16 mouse cellular contexts compared by ENCODE assay signal in genomic region chr12:105500940-105501339, GRCm38 (mm10). TPM values are rescaled to one million over a fixed set of nuclear protein-coding genes. Genes with fewer than 3 reads are reported as not detected.
DNase-seq lines count a peak whose midpoint lies in the region; ATAC-seq and TF ChIP-seq lines count a peak whose summit lies in the region.
"Had no signal": no experiment of that assay in that cellular context is flagged by ENCODE, and none has a peak within 500 bp of the region (broad histone marks: within the 10 kb centered on the region; RNA-seq: fewer than 3 reads in every experiment).

No protein-coding gene starts in this region.

- ATAC-seq in hindbrain, postnatal 0 days, result peak; percentile 18; the same call in 1 of the 2 replicates
- ATAC-seq in hindbrain, embryonic 14.5 days (ENCODE audit: low FRiP score), result no peak
- peak; percentile 76 for ATAC-seq in kidney, embryonic 14.5 days (ENCODE audit: low FRiP score, low TSS enrichment)
- ATAC-seq in limb, embryonic 14.5 days (ENCODE audit: low FRiP score, low read depth), result no peak
- ATAC-seq in forebrain, embryonic 14.5 days, result no peak
- no peak for ATAC-seq in granulocyte monocyte progenitor cell, adult 5-6 weeks (replicated peaks; ENCODE audit: poor library complexity, severe bottlenecking)
- ATAC-seq: forebrain, embryonic 16.5 days; Patski had no signal

- no peak for TF ChIP-seq POLR2A in limb, embryonic 14.5 days (IDR thresholded peaks at IDR 0.05; ENCODE audit: borderline replicate concordance, extremely low read depth, insufficient read depth, insufficient read length)

- DNase-seq in hindbrain, postnatal 0 days (ENCODE audit: low spot score), result peak; percentile 34
- no peak for DNase-seq in hindbrain, embryonic 14.5 days (ENCODE audit: low spot score)
- peak; percentile 65 for DNase-seq in kidney, adult 11 months
- no peak for DNase-seq in limb, embryonic 14.5 days (ENCODE audit: low spot score)
- no peak for DNase-seq in forebrain, embryonic 14.5 days (ENCODE audit: low spot score)
- DNase-seq: cerebellum, adult 2 months; embryo, embryonic 11 days; gastrocnemius, postnatal 14 days; lung, embryonic 14.5 days; right cerebral cortex, postnatal 14 days had no signal

- H3K27me3 ChIP-seq in hindbrain, postnatal 0 days (ENCODE audit: insufficient read depth, low read length), result no peaks in the 10 kb centered on the region
- no peaks in the 10 kb centered on the region for H3K27me3 ChIP-seq in hindbrain, embryonic 14.5 days (ENCODE audit: control insufficient read depth, insufficient read depth, low read length)
- H3K27me3 ChIP-seq in kidney, embryonic 14.5 days (ENCODE audit: control insufficient read depth, insufficient read depth, low read length), result no peaks in the 10 kb centered on the region
- H3K27me3 ChIP-seq in limb, embryonic 14.5 days (ENCODE audit: control insufficient read depth, insufficient read depth, low read length), result no peaks in the 10 kb centered on the region
- H3K27me3 ChIP-seq in forebrain, embryonic 14.5 days (replicated peaks; ENCODE audit: control insufficient read depth, insufficient read depth, low read length), result no peaks in the 10 kb centered on the region
- H3K27me3 ChIP-seq: limb, embryonic 12.5 days had no signal

- TF ChIP-seq CTCF in hindbrain, postnatal 0 days (IDR thresholded peaks at IDR 0.05; ENCODE audit: low read depth), result no peak

- H3K9ac ChIP-seq in hindbrain, postnatal 0 days (replicated peaks; ENCODE audit: low read length), result no peak overlapping the region
- H3K9ac ChIP-seq in hindbrain, embryonic 14.5 days, result no peak overlapping the region
- no peak overlapping the region for H3K9ac ChIP-seq in kidney, embryonic 14.5 days (ENCODE audit: low read depth, low read length)
- no peak overlapping the region for H3K9ac ChIP-seq in limb, embryonic 14.5 days (ENCODE audit: low read depth, low read length, severe bottlenecking)
- no peak overlapping the region for H3K9ac ChIP-seq in forebrain, embryonic 14.5 days (ENCODE audit: low read length)
- H3K9ac ChIP-seq: limb, embryonic 12.5 days; lung, embryonic 14.5 days had no signal

- H3K36me3 ChIP-seq in hindbrain, postnatal 0 days (ENCODE audit: insufficient read depth, low read length), result no peaks in the 10 kb centered on the region
- no peaks in the 10 kb centered on the region for H3K36me3 ChIP-seq in hindbrain, embryonic 14.5 days (replicated peaks; ENCODE audit: control insufficient read depth, insufficient read depth)
- no peaks in the 10 kb centered on the region for H3K36me3 ChIP-seq in kidney, embryonic 14.5 days (ENCODE audit: control insufficient read depth, insufficient read depth, low read length)
- H3K36me3 ChIP-seq in limb, embryonic 14.5 days (ENCODE audit: control insufficient read depth, insufficient read depth, low read length), result no peaks in the 10 kb centered on the region
- H3K36me3 ChIP-seq in forebrain, embryonic 14.5 days (ENCODE audit: control insufficient read depth, insufficient read depth, low read length), result no peaks in the 10 kb centered on the region
- H3K36me3 ChIP-seq: limb, embryonic 12.5 days had no signal

- no peak overlapping the region for H3K27ac ChIP-seq in hindbrain, postnatal 0 days
- no peak overlapping the region for H3K27ac ChIP-seq in hindbrain, embryonic 14.5 days
- peak overlapping the region; percentile 69; the same call in 1 of the 2 replicates for H3K27ac ChIP-seq in kidney, embryonic 14.5 days (ENCODE audit: low read depth, low read length)
- peak overlapping the region; percentile 52; the same call in 1 of the 2 replicates for H3K27ac ChIP-seq in limb, embryonic 14.5 days (replicated peaks; ENCODE audit: low read depth, low read length)
- H3K27ac ChIP-seq in forebrain, embryonic 14.5 days (ENCODE audit: low read depth, low read length), result no peak overlapping the region
- H3K27ac ChIP-seq: limb, embryonic 12.5 days had no signal

- H3K4me1 ChIP-seq in hindbrain, postnatal 0 days (ENCODE audit: insufficient read depth, low read length), result peaks cover 6% of the 10 kb centered on the region; the same call in 1 of the 2 replicates
- no peaks in the 10 kb centered on the region; the same call in 1 of the 2 replicates for H3K4me1 ChIP-seq in hindbrain, embryonic 14.5 days (replicated peaks; ENCODE audit: control insufficient read depth, insufficient read depth, low read length)
- peaks cover 9% of the 10 kb centered on the region for H3K4me1 ChIP-seq in kidney, embryonic 14.5 days (ENCODE audit: control insufficient read depth, insufficient read depth, low read length)
- peaks cover 6% of the 10 kb centered on the region; the same call in 1 of the 2 replicates for H3K4me1 ChIP-seq in limb, embryonic 14.5 days (ENCODE audit: control insufficient read depth, insufficient read depth, low read length)
- no peaks in the 10 kb centered on the region for H3K4me1 ChIP-seq in forebrain, embryonic 14.5 days (ENCODE audit: control insufficient read depth, insufficient read depth, low read length)

- H3K9me3 ChIP-seq in hindbrain, postnatal 0 days (ENCODE audit: low read length), result no peaks in the 10 kb centered on the region
- no peaks in the 10 kb centered on the region for H3K9me3 ChIP-seq in hindbrain, embryonic 14.5 days (ENCODE audit: control insufficient read depth, low read length)
- no peaks in the 10 kb centered on the region for H3K9me3 ChIP-seq in kidney, embryonic 14.5 days (ENCODE audit: control insufficient read depth, low read length)
- H3K9me3 ChIP-seq in limb, embryonic 14.5 days (ENCODE audit: control insufficient read depth, low read length), result no peaks in the 10 kb centered on the region
- no peaks in the 10 kb centered on the region for H3K9me3 ChIP-seq in forebrain, embryonic 14.5 days (replicated peaks; ENCODE audit: control insufficient read depth, low read length)
- H3K9me3 ChIP-seq: limb, embryonic 12.5 days had no signal

- no peak overlapping the region for H3K4me3 ChIP-seq in hindbrain, postnatal 0 days (ENCODE audit: low read length)
- H3K4me3 ChIP-seq in hindbrain, embryonic 14.5 days (replicated peaks; ENCODE audit: low read length), result no peak overlapping the region
- no peak overlapping the region for H3K4me3 ChIP-seq in kidney, embryonic 14.5 days (ENCODE audit: low read length)
- H3K4me3 ChIP-seq in limb, embryonic 14.5 days (replicated peaks; ENCODE audit: low read length), result no peak overlapping the region
- H3K4me3 ChIP-seq in forebrain, embryonic 14.5 days (ENCODE audit: low read depth, low read length), result no peak overlapping the region
- H3K4me3 ChIP-seq: limb, embryonic 12.5 days had no signal

- no peak overlapping the region for H3K4me2 ChIP-seq in hindbrain, postnatal 0 days (ENCODE audit: low read depth, low read length)
- H3K4me2 ChIP-seq in hindbrain, embryonic 14.5 days (replicated peaks), result no peak overlapping the region
- H3K4me2 ChIP-seq in kidney, embryonic 14.5 days (replicated peaks; ENCODE audit: low read depth, low read length), result no peak overlapping the region
- no peak overlapping the region for H3K4me2 ChIP-seq in limb, embryonic 14.5 days (replicated peaks; ENCODE audit: low read depth, low read length, severe bottlenecking)
- no peak overlapping the region for H3K4me2 ChIP-seq in forebrain, embryonic 14.5 days (ENCODE audit: low read length)
- H3K4me2 ChIP-seq: limb, embryonic 12.5 days; lung, embryonic 14.5 days had no signal

- 42% methylated on average over 5 of the region's 5 CpGs for WGBS in hindbrain, postnatal 0 days
- WGBS in hindbrain, embryonic 14.5 days, result 71% methylated on average over 5 of the region's 5 CpGs
- WGBS in kidney, embryonic 14.5 days, result 14% methylated on average over 5 of the region's 5 CpGs
- 48% methylated on average over 5 of the region's 5 CpGs for WGBS in limb, embryonic 14.5 days
- 78% methylated on average over 5 of the region's 5 CpGs for WGBS in forebrain, embryonic 14.5 days

RNA-seq across cellular contexts. Expression of gene D430019H16Rik, which starts 47.3 kb away (rescaled TPM):
- 140 TPM in 2 replicates for total RNA-seq in hindbrain, postnatal 0 days (2014; rRNA removed)
- 8.6 and 8.9 TPM in 2 replicates for polyA plus RNA-seq in hindbrain, postnatal 0 days (2015; fragmentation: Nextera tagmentation; extraction: Ambion mirVana)
- polyA plus RNA-seq in hindbrain, embryonic 14.5 days (2014; fragmentation: Nextera tagmentation; extraction: Ambion mirVana), result 18.8 and 22.2 TPM in 2 replicates
- polyA plus RNA-seq in kidney, embryonic 14.5 days (2014; fragmentation: Nextera tagmentation; extraction: Ambion mirVana), result 2.5 and 3.1 TPM in 2 replicates
- polyA plus RNA-seq in limb, embryonic 14.5 days (2012; rRNA removed), result 19.3 and 21.4 TPM in 2 replicates
- 4.2 and 5.1 TPM in 2 replicates for polyA plus RNA-seq in limb, embryonic 14.5 days (2014; fragmentation: Nextera tagmentation; extraction: Ambion mirVana)
- 19.4 and 21.7 TPM in 2 replicates for polyA plus RNA-seq in forebrain, embryonic 14.5 days (2014; fragmentation: Nextera tagmentation; extraction: Ambion mirVana)
- not detected in 2 replicates for total RNA-seq in granulocyte monocyte progenitor cell, adult 5-6 weeks (2014; fragmentation: Nextera tagmentation)
- not detected in 2 replicates for total RNA-seq in granulocyte monocyte progenitor cell, adult 5-6 weeks (2017)
- total RNA-seq: megakaryocyte, adult 5-6 weeks had no signal

Comparison
In these comparisons a context has a peak if more than half of its experiments do, and no peak if none do; other contexts are left out.
1. ATAC-seq: peak in hindbrain, postnatal 0 days (single experiment) and kidney, embryonic 14.5 days (single experiment); none in hindbrain, embryonic 14.5 days (single experiment), limb, embryonic 14.5 days (single experiment), forebrain, embryonic 14.5 days (single experiment) and granulocyte monocyte progenitor cell, adult 5-6 weeks (single experiment).
2. DNase-seq: peak in hindbrain, postnatal 0 days (single experiment) and kidney, adult 11 months (single experiment); none in hindbrain, embryonic 14.5 days (single experiment), limb, embryonic 14.5 days (single experiment) and forebrain, embryonic 14.5 days (single experiment).
3. H3K27ac ChIP-seq: peak in kidney, embryonic 14.5 days (single experiment) and limb, embryonic 14.5 days (single experiment); none in hindbrain, postnatal 0 days (single experiment), hindbrain, embryonic 14.5 days (single experiment) and forebrain, embryonic 14.5 days (single experiment).